Mouse (Mus musculus) bone marrow macrophage, adult 2 months (primary cell): Measurements from ENCODE around the gene Senp3.

Experiments
- CTCF ChIP-seq: IDR thresholded peaks from 2 replicates; pipeline ENCODE4 v1.5.1; 2012; ENCODE audit warnings: low read depth, mild to moderate bottlenecking, low read length, moderate library complexity
- POLR2A ChIP-seq: IDR thresholded peaks from 2 replicates; pipeline ENCODE4 v1.6.1; 2012; ENCODE audit warnings: mild to moderate bottlenecking, low read depth, low read length, borderline replicate concordance

DNA sequence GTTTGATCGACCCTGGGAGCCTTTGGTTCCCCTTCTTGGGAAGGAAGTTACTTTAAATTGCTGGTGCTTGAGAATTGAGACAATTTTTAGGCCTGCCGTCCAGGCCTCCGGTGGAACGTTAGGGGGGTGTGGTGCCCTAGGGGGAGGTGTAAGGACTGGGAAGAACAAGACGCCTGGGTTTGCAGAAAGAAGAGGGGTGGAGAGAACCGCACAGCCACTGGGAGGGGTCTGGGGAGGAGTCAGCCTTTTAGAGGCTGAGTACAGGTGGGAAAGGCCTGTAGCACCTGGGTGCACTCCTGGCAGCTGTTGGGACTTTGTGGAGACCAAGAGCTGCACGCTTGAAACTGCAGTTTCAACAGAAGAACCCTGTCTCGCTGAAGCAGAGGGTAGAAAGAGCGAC, 27.1 kb downstream of the Senp3 start:
- TF ChIP-seq POLR2A: no peak
- TF ChIP-seq CTCF: no peak
